Mouse (Mus musculus): Measurements from ENCODE around the gene Fam84b.
"Not testable (repeated sequence)": the region's sequence is repeated elsewhere in the genome, so short reads cannot be mapped to it uniquely, and the experiment has no call there.

Fam84b gene

GRCm38 (mm10) chr15:60853231-60853999, at the start of gene Fam84b:
TSS of gene Fam84b (minus strand) at chr15:60853778.
- no peak for DNase-seq (ENCODE audit: low read depth)

GRCm38 (mm10) chr15:60898187-60898965, 44.8 kb upstream of the Fam84b start:
- no peak for DNase-seq (ENCODE audit: low read depth)

- DNase-seq (ENCODE audit: low read depth) = no peak
Observed at GRCm38 (mm10) chr15:60896040-60896439, 42.5 kb upstream of the Fam84b start.

- no peak for DNase-seq (ENCODE audit: low read depth)
Observed at GRCm38 (mm10) chr15:60892976-60893463, 39.4 kb upstream of the Fam84b start.

- no peak for DNase-seq (ENCODE audit: low read depth)
Observed at GRCm38 (mm10) chr15:60888724-60889123, 35.1 kb upstream of the Fam84b start.

- no peak for DNase-seq (ENCODE audit: low read depth)
Observed at GRCm38 (mm10) chr15:60875721-60876120, 22.1 kb upstream of the Fam84b start.

GRCm38 (mm10) chr15:60862417-60862816, 8.8 kb upstream of the Fam84b start:
- no peak for DNase-seq (ENCODE audit: low read depth)

- no peak for DNase-seq (ENCODE audit: low read depth)
Observed at GRCm38 (mm10) chr15:60855112-60855511, 1.5 kb upstream of the Fam84b start.

- DNase-seq (ENCODE audit: low read depth) = no peak
Observed at GRCm38 (mm10) chr15:60854151-60854550, 573 bp upstream of the Fam84b start.

- DNase-seq (ENCODE audit: low read depth) = no peak
Observed at GRCm38 (mm10) chr15:60848630-60849029, 4.9 kb downstream of the Fam84b start.

GRCm38 (mm10) chr15:60846291-60846690, 7.3 kb downstream of the Fam84b start:
- DNase-seq (ENCODE audit: low read depth) = no peak

- no peak for DNase-seq (ENCODE audit: low read depth)
Observed at GRCm38 (mm10) chr15:60845886-60846285, 7.7 kb downstream of the Fam84b start.

- DNase-seq (ENCODE audit: low read depth) = no peak
Observed at GRCm38 (mm10) chr15:60841785-60842184, 11.8 kb downstream of the Fam84b start.

GRCm38 (mm10) chr15:60841312-60841711, 12.3 kb downstream of the Fam84b start:
- not testable (repeated sequence) for DNase-seq (ENCODE audit: low read depth)

- no peak for DNase-seq (ENCODE audit: low read depth)
Observed at GRCm38 (mm10) chr15:60840296-60840670, 13.3 kb downstream of the Fam84b start.

- DNase-seq (ENCODE audit: low read depth) = no peak
Observed at GRCm38 (mm10) chr15:60839539-60840295, 13.9 kb downstream of the Fam84b start.

- DNase-seq (ENCODE audit: low read depth) = no peak
Observed at GRCm38 (mm10) chr15:60838135-60838534, 15.4 kb downstream of the Fam84b start.

GRCm38 (mm10) chr15:60837719-60838118, 15.9 kb downstream of the Fam84b start:
- DNase-seq (ENCODE audit: low read depth) = no peak

GRCm38 (mm10) chr15:60836321-60836720, 17.3 kb downstream of the Fam84b start:
- DNase-seq (ENCODE audit: low read depth) = no peak

- no peak for DNase-seq (ENCODE audit: low read depth)
Observed at GRCm38 (mm10) chr15:60834598-60835571, 18.7 kb downstream of the Fam84b start.

Measured in c-Kit-positive CD71-negative TER-119-negative erythroid progenitor cells, embryonic 14.5 days (primary cell).